Mouse (Mus musculus): ENCODE measurements around the gene Dcn. TPM values are rescaled to one million over a fixed set of nuclear protein-coding genes. Genes with fewer than 3 reads are reported as not detected.

Dcn gene
- polyA plus RNA-seq, 1 experiment from 2014 or later = 4.0 TPM

DNA sequence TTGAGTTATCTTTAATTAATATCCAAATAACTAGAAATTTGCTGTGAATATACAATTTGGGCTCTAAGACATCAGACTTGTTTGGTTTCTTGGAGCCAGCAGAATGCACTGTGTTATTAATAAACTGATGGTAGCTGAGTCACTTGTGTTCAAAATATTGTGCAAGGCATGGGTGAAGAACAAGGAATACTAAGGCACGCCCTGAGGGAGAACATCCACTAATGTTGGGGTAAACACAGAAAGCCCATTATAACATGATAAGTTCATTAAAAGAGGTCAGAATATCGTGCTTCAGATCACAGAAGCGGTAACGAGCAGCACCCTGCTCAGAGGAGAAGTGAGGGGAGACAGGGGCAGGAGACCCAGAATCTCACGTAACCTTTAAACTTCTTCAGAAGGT, 2.7 kb downstream of the Dcn start:
- H3K27me3 ChIP-seq = no peaks in the 10 kb centered on the region
- no peak for TF ChIP-seq CTCF (IDR thresholded peaks at IDR 0.05)
- DNase-seq (ENCODE audit: low read depth, low spot score) (no peak), ATAC-seq (no peak)
- in situ Hi-C loops (cut with MboI; ENCODE audit: low pct_unique_long_range_greater_than_20kb) = no loop called here
- CTCF ChIA-PET = interaction anchor here (1.2 kb wide), 1 partner anchor 11 kb away, joined by 4 read pairs; no protein-coding TSS in a partner anchor
- POLR2A ChIA-PET = interaction anchor here (0.6 kb wide), 1 partner anchor 864 kb away, joined by 4 read pairs; no protein-coding TSS in a partner anchor

DNA sequence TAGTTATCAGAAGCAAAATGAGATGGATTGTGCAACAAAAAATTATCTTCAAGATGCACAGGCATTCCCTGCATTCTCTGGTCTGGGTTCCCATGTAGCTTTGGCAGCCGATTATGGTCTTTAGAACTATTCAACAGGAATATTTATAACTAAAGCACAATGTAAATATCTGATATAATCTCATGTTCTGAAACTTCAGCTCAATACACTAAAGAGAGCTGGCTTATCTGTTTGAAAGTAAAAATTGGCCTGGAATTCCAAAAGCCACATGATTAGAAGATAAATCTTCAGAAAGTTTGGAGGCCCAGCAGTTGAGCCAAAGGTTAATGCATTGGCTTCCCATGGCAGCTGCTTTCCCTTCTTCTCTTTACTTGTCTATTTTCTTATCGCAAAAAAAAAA, 4.6 kb downstream of the Dcn start:
- in situ Hi-C loops (cut with MboI; ENCODE audit: low pct_unique_long_range_greater_than_20kb) = no loop called here
- ATAC-seq (no peak), DNase-seq (ENCODE audit: low read depth, low spot score) (no peak)
- POLR2A ChIA-PET = no interaction called here
- TF ChIP-seq CTCF (IDR thresholded peaks at IDR 0.05) = no peak
- no peaks in the 10 kb centered on the region for H3K27me3 ChIP-seq
- CTCF ChIA-PET = no interaction called here

- in situ Hi-C loops (cut with MboI; ENCODE audit: low pct_unique_long_range_greater_than_20kb) = no loop called here
- ATAC-seq (no peak), DNase-seq (ENCODE audit: low read depth, low spot score) (no peak)
- ChIA-PET CTCF (interaction anchor here (1.2 to 1.6 kb wide), 2 partner anchors 24 to 84 kb away, joined by 3 read pairs; no protein-coding TSS in a partner anchor), POLR2A (interaction anchor here (0.6 kb wide), 1 partner anchor 171 kb away, joined by 3 read pairs; no protein-coding TSS in a partner anchor)
- no peaks in the 10 kb centered on the region for H3K27me3 ChIP-seq
- TF ChIP-seq CTCF (IDR thresholded peaks at IDR 0.05) = no peak
Measured at GRCm38 (mm10) chr10:97485151-97485550, 5.7 kb downstream of the Dcn start.

DNA sequence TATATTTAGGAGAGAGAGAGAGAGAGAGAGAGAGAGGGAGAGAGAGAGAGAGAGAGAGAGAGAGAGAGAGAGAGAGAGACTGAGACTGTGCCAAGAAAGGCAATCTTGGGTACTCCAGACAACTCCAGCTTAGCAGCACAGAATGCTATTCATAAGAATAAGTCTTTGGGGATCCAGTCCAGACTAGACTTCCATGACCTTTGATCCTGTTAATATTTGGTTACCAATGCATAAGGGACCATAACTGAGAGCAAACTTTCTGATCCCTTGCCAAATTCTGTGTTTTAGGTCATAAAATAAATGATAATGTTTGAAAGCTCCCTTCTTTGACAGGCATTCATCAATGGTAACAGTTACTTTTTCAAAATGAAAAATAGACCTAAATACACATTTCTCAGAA, 6.7 kb downstream of the Dcn start:
- POLR2A ChIA-PET = interaction anchor here (0.6 kb wide), 1 partner anchor 172 kb away, joined by 3 read pairs; no protein-coding TSS in a partner anchor
- in situ Hi-C loops (cut with MboI; ENCODE audit: low pct_unique_long_range_greater_than_20kb) = no loop called here

DNA sequence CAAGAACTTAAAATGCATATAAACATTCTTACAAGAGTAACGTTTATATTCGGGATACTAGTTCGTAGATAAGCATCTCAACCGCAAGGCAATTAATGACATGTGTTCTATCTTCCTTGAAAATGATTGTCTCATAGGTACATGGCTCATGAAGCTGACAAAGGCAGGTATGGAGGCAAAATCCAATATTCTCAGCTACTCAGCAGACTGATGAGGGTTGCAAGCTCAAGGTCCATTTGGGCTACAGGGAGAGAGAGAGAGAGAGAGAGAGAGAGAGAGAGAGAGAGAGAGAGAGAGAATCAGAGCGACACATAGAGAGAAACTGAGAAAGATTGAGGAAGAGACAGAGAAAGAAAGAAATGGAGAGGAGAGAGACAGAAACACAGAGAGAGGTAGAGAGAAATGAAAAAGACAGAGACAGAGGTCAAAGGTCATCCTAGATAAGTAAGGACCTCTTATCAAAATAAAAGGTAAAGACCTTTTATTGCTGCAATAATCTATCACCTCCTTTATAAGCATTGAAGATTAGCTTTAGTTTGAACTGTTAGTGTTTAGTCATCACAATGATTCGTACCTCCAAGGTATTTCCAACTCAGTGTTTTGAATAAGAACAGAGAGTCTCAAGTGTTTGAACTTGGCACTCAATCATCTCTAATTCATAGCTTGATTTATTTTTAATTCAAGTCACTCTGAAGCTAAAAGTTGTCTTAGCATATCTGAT, 8.0 kb downstream of the Dcn start:
- ChIA-PET CTCF (interaction anchor here (1.7 kb wide), 1 partner anchor 180 kb away, joined by 3 read pairs; no protein-coding TSS in a partner anchor), POLR2A (interaction anchor here (0.6 kb wide), 1 partner anchor 1361 kb away, joined by 3 read pairs; no protein-coding TSS in a partner anchor)
- in situ Hi-C loops (cut with MboI; ENCODE audit: low pct_unique_long_range_greater_than_20kb) = no loop called here
- no peak for TF ChIP-seq CTCF (IDR thresholded peaks at IDR 0.05)
- no peaks in the 10 kb centered on the region for H3K27me3 ChIP-seq
- no peak for DNase-seq (ENCODE audit: low read depth, low spot score)
- ATAC-seq = no peak

More for the DNA sequence above, 6.7 kb downstream of the Dcn start:
- no peak for ATAC-seq
- no peaks in the 10 kb centered on the region for H3K27me3 ChIP-seq
- DNase-seq (ENCODE audit: low read depth, low spot score) = no peak
- CTCF ChIA-PET = interaction anchor here (1.2 to 1.6 kb wide), 2 partner anchors 24 to 83 kb away, joined by 3 read pairs; no protein-coding TSS in a partner anchor
- TF ChIP-seq CTCF (IDR thresholded peaks at IDR 0.05) = no peak

DNA sequence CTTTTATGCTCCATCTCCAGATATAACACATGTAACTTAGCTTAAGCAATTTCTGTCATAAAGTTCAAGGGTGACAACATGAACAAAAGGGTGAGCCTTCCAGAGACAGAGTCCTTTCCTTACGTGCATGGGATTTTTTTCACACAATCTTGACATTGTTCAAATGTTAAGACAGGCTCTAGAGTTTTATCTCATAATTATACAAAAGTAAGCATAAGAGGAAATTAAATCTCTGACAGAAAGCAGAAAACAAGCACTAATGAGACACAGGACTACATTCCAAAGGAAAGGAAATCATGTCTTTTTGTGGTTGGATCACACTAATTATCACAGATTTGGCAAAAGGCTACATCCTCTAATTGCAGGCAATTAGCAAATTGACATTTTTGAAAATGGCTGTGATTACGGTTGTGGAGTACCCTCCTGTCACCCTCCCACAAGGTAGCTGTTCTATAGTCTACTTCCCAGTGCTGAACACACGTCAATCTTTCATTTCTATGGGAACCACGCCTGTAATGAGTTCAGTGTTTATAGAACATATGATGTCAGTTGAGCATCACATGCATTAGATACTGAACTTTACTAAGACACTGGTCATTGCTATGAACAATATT, 13.1 kb downstream of the Dcn start:
- no peaks in the 10 kb centered on the region for H3K27me3 ChIP-seq
- DNase-seq (ENCODE audit: low read depth, low spot score) (no peak), ATAC-seq (no peak)
- CTCF ChIA-PET = interaction anchor here (0.7 kb wide), 1 partner anchor 19 kb away, joined by 3 read pairs; no protein-coding TSS in a partner anchor
- POLR2A ChIA-PET = no interaction called here
- in situ Hi-C loops (cut with MboI; ENCODE audit: low pct_unique_long_range_greater_than_20kb) = no loop called here
- no peak for TF ChIP-seq CTCF (IDR thresholded peaks at IDR 0.05)

DNA sequence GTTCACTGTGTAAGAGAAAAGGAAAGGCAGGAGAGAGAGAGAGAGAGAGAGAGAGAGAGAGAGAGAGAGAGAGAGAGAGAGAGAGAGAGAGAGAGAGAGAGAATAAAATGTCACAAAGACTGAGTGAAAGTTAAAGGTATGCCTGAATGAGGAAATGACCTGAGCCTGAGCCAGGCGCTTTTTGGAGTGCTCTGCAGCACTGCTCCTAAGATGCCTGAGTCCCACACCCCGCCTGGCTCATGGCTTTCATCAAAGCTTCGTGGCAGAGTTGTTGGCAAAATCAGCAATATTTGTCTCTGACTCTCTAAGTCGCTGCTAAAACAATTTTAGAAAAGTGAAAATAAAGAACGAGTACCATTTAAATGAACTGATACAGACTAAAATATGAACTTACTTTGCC, 18.2 kb downstream of the Dcn start:
- TF ChIP-seq CTCF (IDR thresholded peaks at IDR 0.05) = no peak
- DNase-seq (ENCODE audit: low read depth, low spot score) (no peak), ATAC-seq (no peak)
- POLR2A ChIA-PET = no interaction called here
- no peaks in the 10 kb centered on the region for H3K27me3 ChIP-seq
- in situ Hi-C loops (cut with MboI; ENCODE audit: low pct_unique_long_range_greater_than_20kb) = no loop called here
- CTCF ChIA-PET = no interaction called here

DNA sequence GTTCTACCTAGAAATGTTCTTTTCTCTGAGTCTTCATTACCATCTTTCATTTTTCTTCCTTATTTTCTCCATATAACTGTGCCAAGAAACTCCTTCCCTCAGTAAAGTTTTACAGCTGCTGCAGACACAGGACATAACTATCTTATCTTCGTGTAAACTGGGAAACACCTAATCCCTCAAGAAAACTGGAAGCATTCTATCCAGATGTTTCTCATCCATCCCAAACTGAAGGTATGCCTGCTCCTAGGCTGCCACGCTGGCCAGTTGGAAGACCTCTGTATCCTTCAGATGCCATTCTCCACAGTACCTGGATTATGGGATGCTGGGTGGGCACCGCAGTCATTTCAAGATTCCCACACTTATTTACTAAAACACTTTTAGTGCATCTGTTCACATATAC, 44.0 kb downstream of the Dcn start:
- no peak for TF ChIP-seq CTCF (IDR thresholded peaks at IDR 0.05)
- ChIA-PET CTCF (no interaction called here), POLR2A (no interaction called here)
- in situ Hi-C loops (cut with MboI; ENCODE audit: low pct_unique_long_range_greater_than_20kb) = no loop called here
- DNase-seq (ENCODE audit: low read depth, low spot score) (no peak), ATAC-seq (no peak)
- H3K27me3 ChIP-seq = no peaks in the 10 kb centered on the region

DNA sequence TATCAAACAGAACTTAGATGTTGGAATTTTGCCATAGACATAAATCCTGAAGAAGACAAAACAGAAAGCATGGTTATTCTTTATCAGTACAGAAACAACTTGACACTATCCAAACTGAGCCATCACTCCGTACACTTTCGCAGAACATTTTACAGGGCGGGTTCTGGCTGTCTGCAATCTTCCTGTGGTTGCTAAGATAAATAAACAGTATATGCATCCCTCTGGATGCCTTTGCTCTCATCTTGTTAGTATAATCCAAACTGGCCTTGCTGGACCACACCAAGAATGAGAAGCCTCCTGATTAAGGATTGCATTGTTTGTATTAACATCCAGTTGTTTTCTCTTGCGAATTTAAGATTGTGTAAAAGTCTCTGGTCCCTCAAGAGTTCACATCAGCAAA, 56.3 kb downstream of the Dcn start:
- H3K27me3 ChIP-seq = no peaks in the 10 kb centered on the region
- in situ Hi-C loops (cut with MboI; ENCODE audit: low pct_unique_long_range_greater_than_20kb) = no loop called here
- ATAC-seq (no peak), DNase-seq (ENCODE audit: low read depth, low spot score) (no peak)
- POLR2A ChIA-PET = no interaction called here
- CTCF ChIA-PET = no interaction called here
- TF ChIP-seq CTCF (IDR thresholded peaks at IDR 0.05) = no peak

DNA sequence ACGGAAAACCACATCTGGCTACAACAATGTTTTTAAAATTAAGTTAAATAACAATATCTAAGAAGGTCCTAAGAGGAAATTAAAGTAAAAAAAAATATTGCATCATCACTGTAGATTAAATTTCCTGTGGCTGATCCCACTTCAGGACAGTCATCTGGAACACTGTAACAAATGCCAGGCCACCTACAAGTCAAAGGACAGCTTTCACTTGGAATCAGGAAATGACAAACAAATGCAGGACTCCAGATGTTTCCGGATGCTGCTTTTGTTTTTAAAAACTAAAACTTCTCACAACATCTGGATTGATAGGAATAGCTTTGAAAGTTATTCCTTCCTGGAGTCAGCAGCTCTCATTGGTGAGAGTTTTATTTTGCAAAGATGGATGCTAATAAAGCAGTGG, 57.5 kb downstream of the Dcn start:
- ChIA-PET CTCF (no interaction called here), POLR2A (no interaction called here)
- ATAC-seq (no peak), DNase-seq (ENCODE audit: low read depth, low spot score) (no peak)
- no peak for TF ChIP-seq CTCF (IDR thresholded peaks at IDR 0.05)
- in situ Hi-C loops (cut with MboI; ENCODE audit: low pct_unique_long_range_greater_than_20kb) = no loop called here
- no peaks in the 10 kb centered on the region for H3K27me3 ChIP-seq

DNA sequence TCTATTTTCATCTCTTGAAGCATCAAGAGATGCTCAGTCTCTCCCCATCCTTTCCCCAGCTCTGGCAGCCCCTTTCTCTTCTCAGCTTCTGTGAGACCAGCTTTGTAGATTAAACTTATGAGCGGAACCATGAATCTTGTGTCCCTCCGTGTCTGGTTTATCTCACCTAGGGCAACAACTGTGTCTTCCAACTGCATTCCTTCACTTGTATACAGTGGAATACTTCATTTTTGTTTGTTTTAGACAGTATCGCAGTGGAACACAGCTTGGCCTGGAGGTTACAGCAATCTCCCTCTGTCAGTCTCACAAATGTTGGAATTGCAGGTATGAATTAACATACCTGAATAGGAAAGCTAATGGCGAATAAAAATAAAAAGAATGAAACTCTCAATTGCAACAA, 58.8 kb downstream of the Dcn start:
- POLR2A ChIA-PET = no interaction called here
- CTCF ChIA-PET = no interaction called here
- in situ Hi-C loops (cut with MboI; ENCODE audit: low pct_unique_long_range_greater_than_20kb) = no loop called here
- no peaks in the 10 kb centered on the region for H3K27me3 ChIP-seq
- DNase-seq (ENCODE audit: low read depth, low spot score) (no peak), ATAC-seq (no peak)
- no peak for TF ChIP-seq CTCF (IDR thresholded peaks at IDR 0.05)

All from Patski (cell line).